Mouse (Mus musculus) embryonic fibroblast, embryonic 13.5 days (primary cell): ENCODE results near the gene Clic5.
A peak's percentile ranks its signal among the peaks of the same experiment; 100 is the strongest.

Source experiments
- CTCF ChIP-seq: IDR thresholded peaks from 2 replicates; pipeline ENCODE4 v1.5.1; 2011; ENCODE audit warnings: mild to moderate bottlenecking, control low read depth, low read length, moderate library complexity, borderline replicate concordance; ENCODE audit not compliant: insufficient read depth
- POLR2A ChIP-seq: IDR thresholded peaks from 2 replicates; pipeline ENCODE4 v1.6.1; 2011; ENCODE audit warnings: low read depth, mild to moderate bottlenecking, control low read depth, low read length, moderate library complexity

DNA sequence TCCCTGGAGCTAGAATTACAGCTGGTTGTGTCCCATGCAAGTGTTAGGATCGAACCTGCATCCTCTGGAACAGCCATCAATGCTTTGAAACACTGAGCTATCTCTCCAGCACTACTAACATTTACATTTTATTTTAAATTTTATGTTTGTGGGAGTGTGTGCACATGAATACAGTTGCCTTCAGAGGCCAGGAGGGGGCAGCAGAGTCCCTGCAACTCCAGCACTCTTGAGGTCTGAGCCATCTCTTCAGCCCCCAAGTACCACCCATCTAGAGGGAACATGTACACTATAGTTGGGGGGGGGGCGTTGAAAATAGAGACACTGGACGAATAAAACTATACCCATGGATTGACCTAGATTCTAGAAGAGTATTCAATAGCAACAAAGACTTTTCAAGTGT is 37.3 kb upstream of the Clic5 start:
- peak; percentile 62; the same call in 1 of the 2 replicates for TF ChIP-seq CTCF
- no peak for TF ChIP-seq POLR2A
